Mouse (Mus musculus): Measurements from ENCODE around the gene AC161166.1. TPM values are rescaled to one million over a fixed set of nuclear protein-coding genes. Genes with fewer than 3 reads are reported as not detected.

The AC161166.1 gene
- total RNA-seq, 2 experiments from 2014 or later, result not detected

- DNase-seq, result no peak
- intact Hi-C loops (cut with DNase I), result no loop called here
Observed at GRCm38 (mm10) chr7:24467886-24468285, 44.4 kb downstream of the AC161166.1 start.

- intact Hi-C loops (cut with DNase I), result no loop called here
- DNase-seq, result no peak
Observed at GRCm38 (mm10) chr7:24466835-24467234, 45.4 kb downstream of the AC161166.1 start.

DNA sequence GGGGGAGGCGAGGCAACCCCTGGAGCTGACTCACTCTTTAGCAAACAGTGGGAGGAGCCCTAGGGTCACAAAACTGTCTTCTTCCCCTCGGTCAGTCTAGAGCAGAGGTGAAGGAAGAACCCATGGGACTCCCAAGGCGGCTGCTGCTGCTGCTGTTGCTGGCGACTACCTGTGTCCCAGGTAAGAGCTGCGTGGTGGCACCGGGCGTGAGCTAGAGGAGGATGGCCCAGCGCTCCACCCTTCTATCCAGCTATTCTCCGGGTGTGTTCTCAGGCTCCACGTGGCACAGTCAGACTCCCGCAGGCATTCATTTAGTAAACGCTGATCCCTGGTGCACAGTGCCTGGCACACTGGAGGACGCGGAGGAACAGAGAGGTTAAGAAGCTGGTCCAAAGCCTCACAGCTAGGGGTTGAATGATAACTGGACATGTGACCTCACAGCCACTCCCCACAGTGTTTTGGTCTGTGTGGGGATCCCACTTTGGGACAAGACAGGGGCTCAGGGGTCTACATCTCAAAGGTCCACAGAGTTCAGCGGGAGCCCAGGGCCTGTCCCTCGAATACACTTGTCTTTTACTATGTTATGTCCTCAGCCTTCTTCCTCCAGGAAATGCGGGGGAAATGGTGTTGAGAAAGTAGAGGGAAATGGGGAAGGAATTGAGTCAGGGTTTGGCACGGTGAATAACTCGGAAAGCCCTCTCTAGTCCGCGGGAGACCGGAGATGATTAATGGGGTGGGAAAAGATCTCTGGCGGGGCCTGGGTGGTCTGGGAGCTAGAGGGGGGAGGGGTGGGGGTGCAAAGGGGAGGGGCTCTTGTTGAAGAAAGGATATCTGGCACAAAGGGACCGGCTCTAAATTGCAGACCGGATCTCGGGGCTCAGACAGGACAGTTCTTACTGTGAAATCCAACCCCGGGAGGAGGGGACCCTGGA is 49.6 kb downstream of the AC161166.1 start, which contains the start of gene Plaur:
Gene Plaur (plus strand): TSS at position 97 of the 932 bp plus-strand sequence.
- DNase-seq, result peak; percentile 56 to 58
- intact Hi-C loops (cut with DNase I), result no loop called here

DNA sequence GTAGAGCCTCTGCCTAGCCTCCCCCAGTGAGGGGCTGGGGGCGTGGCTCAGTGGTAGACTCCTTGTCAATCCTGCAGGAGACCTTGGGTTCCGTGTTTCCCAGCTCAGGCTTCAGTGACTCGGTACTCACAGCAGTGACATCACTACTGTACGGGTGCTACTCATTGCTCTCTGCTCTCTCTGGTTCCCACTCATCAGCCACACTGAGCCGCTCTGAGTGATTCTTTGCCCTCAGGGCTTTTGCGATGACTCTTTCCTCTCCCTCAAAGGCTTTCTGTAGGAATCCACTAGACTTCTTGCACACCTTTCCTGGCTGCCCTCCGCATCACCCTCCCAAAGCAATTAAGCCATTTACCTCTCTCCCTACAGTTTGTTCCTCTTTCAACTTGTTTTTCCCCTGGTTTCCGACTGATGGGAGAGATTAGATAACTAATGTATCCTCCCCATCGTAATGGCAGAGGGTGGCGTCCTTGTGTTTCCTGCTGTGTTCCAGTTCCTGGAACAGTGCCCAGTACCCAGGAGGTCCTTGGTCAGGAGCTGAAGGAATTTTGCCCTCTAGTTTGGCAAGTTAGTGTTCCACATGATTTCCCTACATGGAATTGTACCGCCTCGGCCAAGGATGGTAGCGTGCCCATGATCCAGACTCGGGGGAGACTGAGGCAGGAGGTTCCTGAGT is 50.7 kb downstream of the AC161166.1 start:
- intact Hi-C loops (cut with DNase I), result no loop called here
- DNase-seq, result no peak

Other genes starting within 250 kb of the AC161166.1 start
- gene Zfp93, start 242.0 kb downstream of the AC161166.1 start, total RNA-seq (2021), result 1 to 10 TPM; 3.5 to 5.0 TPM
- gene Zfp61, start 211.2 kb downstream of the AC161166.1 start, total RNA-seq (2021), result 1 to 10 TPM; 4.0 to 5.5 TPM
- 1 to 10 TPM; 2.2 to 2.5 TPM for gene Zfp94, start 195.8 kb downstream of the AC161166.1 start, total RNA-seq (2021)
- under 1 TPM in 1 of 2 experiments, not detected in 1; 0.31 TPM for gene Tescl, start 178.5 kb downstream of the AC161166.1 start, total RNA-seq (2021)
- gene Lypd5, start 163.3 kb downstream of the AC161166.1 start, total RNA-seq (2021), result not detected
- 1 to 10 TPM; 1.2 to 2.2 TPM for gene Kcnn4, start 142.2 kb downstream of the AC161166.1 start, total RNA-seq (2021)
- gene Smg9, start 112.8 kb downstream of the AC161166.1 start, total RNA-seq (2021), result 10 to 100 TPM; 12.8 to 14.9 TPM
- not detected for gene Irgc1, start 60.2 kb downstream of the AC161166.1 start, total RNA-seq (2021)
- gene Plaur, start 50.0 kb downstream of the AC161166.1 start, total RNA-seq (2021), result 1 to 10 TPM; 4.2 to 6.1 TPM
- gene Cadm4, start 30.4 kb downstream of the AC161166.1 start, total RNA-seq (2021), result 10 to 100 TPM; 18.6 to 22.7 TPM
- gene Zfp428, start 5.4 kb downstream of the AC161166.1 start, total RNA-seq (2021), result 10 to 100 TPM; 15.3 to 18.8 TPM
- 10 to 100 TPM; 18.3 to 20.1 TPM for gene Irgq, start 18.2 kb upstream of the AC161166.1 start, total RNA-seq (2021)
- gene Pinlyp, start 33.7 kb upstream of the AC161166.1 start, total RNA-seq (2021), result not detected
- gene Xrcc1, start 33.8 kb upstream of the AC161166.1 start, total RNA-seq (2021), result 10 to 100 TPM; 28.8 to 33.2 TPM
- 10 to 100 TPM; 20.5 to 25.0 TPM for gene Ethe1, start 75.1 kb upstream of the AC161166.1 start, total RNA-seq (2021)
- gene Zfp575, start 75.2 kb upstream of the AC161166.1 start, total RNA-seq (2021), result under 1 TPM; 0.32 to 0.45 TPM
- gene Phldb3, start 98.3 kb upstream of the AC161166.1 start, total RNA-seq (2021), result under 1 TPM; 0.22 to 0.48 TPM
- not detected for gene Lypd3, start 124.1 kb upstream of the AC161166.1 start, total RNA-seq (2021)
- gene Tex101, start 164.2 kb upstream of the AC161166.1 start, total RNA-seq (2021), result not detected
- not detected for gene BC049730, start 196.8 kb upstream of the AC161166.1 start, total RNA-seq (2021)
- gene Gm4763, start 214.5 kb upstream of the AC161166.1 start, total RNA-seq (2021), result not detected
- under 1 TPM in 1 of 2 experiments, not detected in 1; 0.14 TPM for gene Cd177, start 247.9 kb upstream of the AC161166.1 start, total RNA-seq (2021)